Mouse (Mus musculus) ES-Bruce4 (cell line): ENCODE measurements around the gene Flcn.

ENCODE experiments used
- CTCF ChIP-seq: IDR thresholded peaks from one replicate; pipeline ENCODE4 v1.8.1; 2011; ENCODE audit warnings: low read depth, low read length
- POLR2A ChIP-seq: IDR thresholded peaks from one replicate; pipeline ENCODE4 v1.8.1; 2011; ENCODE audit warnings: low read length; ENCODE audit not compliant: insufficient read depth

DNA sequence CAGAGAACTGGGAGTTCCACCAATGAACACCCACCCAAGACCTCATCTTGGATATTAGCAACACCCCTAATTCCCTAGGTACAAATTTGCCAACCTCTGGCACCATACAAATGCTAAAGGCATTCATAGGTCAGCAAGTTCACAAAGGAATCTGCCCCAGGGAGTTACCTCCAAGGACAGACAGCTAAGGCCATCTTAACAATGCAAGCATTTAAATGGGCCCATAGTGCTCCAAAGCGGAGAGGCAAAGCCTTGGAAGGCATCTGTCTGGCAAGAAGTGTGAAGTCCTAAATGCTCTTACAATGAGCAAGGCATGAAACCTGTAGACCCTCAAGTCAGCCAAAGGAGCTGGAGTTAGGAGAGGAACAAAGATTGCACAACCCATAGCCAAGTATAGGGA is 4.5 kb upstream of the Flcn start:
- no peak for TF ChIP-seq POLR2A
- TF ChIP-seq CTCF, result no peak
